Mouse (Mus musculus): ENCODE data around the gene Vmn1r1. TPM values are rescaled to one million over a fixed set of nuclear protein-coding genes. Genes with fewer than 3 reads are reported as not detected.

Gene Vmn1r1
- polyA plus RNA-seq, 1 experiment from 2014 or later = not detected

DNA sequence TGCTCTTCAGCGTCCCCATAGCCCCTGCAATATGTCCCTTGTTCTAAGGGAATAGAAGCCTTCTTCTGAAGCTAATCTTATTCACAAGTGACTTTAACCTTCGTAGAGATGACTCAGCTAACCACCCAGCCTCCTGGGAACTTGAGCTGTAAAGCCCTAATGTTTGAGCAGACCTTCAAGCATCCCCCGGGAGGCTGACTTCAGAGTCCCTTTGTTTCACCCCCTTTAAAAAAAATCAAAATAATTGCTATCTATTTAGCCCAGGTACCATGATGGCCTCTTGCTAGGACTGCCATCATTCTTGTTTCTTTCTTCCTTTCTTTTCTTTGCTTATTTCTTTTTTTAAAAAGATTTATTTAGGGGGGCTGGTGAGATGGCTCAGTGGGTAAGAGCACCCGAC is 41.9 kb downstream of the Vmn1r1 start:
- no peak overlapping the region for H3K4me3 ChIP-seq (ENCODE audit: low read depth, low read length)
- TF ChIP-seq EP300 (IDR thresholded peaks at IDR 0.05; ENCODE audit: low read depth) (no peak), CTCF (IDR thresholded peaks at IDR 0.05; ENCODE audit: low read depth) (no peak)
- H3K9me3 ChIP-seq (ENCODE audit: low read length) = no peaks in the 10 kb centered on the region
- WGBS (ENCODE audit: insufficient replicate concordance) = 76% methylated on average over 4 of the region's 4 CpGs
- H3K4me2 ChIP-seq (ENCODE audit: low read depth, low read length) = no peak overlapping the region
- H3K36me3 ChIP-seq (replicated peaks; ENCODE audit: insufficient read depth, low read length) = no peaks in the 10 kb centered on the region
- peaks cover 8% of the 10 kb centered on the region for H3K4me1 ChIP-seq (ENCODE audit: insufficient read depth)
- no peak for ATAC-seq
- no peak overlapping the region for H3K9ac ChIP-seq (replicated peaks)
- no peak for DNase-seq
- H3K27me3 ChIP-seq (ENCODE audit: insufficient read depth, low read length) = no peaks in the 10 kb centered on the region
- H3K27ac ChIP-seq (ENCODE audit: low read depth) = no peak overlapping the region

DNA sequence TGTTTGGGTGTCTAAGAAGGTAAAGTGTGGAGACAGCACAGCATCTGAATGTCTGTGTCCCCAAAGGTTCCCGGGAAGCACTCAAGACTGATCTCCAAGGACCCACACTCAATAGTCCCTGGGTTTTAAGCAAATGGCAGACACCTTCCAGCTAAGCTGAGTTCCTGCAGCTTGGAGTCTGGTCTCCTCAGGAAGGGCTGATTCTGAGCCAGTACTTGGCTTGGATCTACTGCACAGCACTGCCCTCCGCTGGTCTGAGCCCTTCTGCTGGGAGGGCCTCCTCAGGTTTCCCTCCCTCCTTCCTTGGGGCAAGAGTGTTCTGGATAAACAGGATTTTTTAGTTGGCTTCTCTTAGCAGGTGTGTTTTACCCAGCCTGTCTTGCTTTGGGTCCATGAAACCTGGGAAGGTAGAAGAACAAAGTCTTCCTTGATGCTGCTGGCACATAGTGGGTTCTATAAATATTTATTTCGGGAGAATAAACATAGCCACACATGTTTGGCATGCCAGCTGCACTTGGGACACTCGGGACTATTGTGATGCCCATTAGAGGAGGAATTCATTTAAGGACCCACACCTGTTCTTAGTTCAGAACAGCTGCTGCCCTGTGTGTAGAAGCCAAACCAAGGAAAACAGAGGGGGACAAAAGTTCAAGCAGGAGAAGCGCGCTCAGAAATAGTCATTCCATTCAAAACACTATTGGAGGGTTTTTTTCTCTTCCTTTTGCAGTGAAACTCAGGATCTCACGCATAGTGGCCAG is 48.5 kb downstream of the Vmn1r1 start:
- H3K9ac ChIP-seq (replicated peaks) = no peak overlapping the region
- H3K27me3 ChIP-seq (ENCODE audit: insufficient read depth, low read length) = no peaks in the 10 kb centered on the region
- TF ChIP-seq CTCF (IDR thresholded peaks at IDR 0.05; ENCODE audit: low read depth) (peak; percentile 40), EP300 (IDR thresholded peaks at IDR 0.05; ENCODE audit: low read depth) (no peak)
- no peak overlapping the region for H3K4me3 ChIP-seq (ENCODE audit: low read depth, low read length)
- H3K36me3 ChIP-seq (replicated peaks; ENCODE audit: insufficient read depth, low read length) = no peaks in the 10 kb centered on the region
- H3K9me3 ChIP-seq (ENCODE audit: low read length) = no peaks in the 10 kb centered on the region
- no peak for ATAC-seq
- 44% methylated on average over 7 of the region's 7 CpGs for WGBS (ENCODE audit: insufficient replicate concordance)
- no peak overlapping the region for H3K4me2 ChIP-seq (ENCODE audit: low read depth, low read length)
- DNase-seq = no peak
- H3K27ac ChIP-seq (ENCODE audit: low read depth) = no peak overlapping the region
- no peaks in the 10 kb centered on the region; the same call in 1 of the 2 replicates for H3K4me1 ChIP-seq (ENCODE audit: insufficient read depth)

DNA sequence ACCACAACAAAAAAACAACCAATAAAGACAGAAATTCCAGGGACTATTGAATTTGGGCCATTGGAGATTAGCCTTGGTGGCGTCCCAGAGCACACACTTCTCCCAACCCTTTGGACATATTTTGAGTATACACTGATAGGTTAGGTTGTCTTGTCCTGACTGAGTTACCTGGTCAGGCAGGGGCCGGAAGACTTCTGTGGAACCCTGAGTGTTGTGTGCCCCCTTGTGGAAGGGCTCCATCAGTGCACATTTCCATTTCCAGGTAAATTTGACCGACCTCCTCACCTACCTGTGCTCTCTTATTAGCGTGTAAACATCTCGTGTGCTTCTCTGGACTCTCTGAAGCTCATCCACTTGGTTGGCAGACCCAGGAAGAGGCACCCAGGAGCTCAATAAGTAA is 49.1 kb downstream of the Vmn1r1 start:
- no peak overlapping the region for H3K27ac ChIP-seq (ENCODE audit: low read depth)
- no peak overlapping the region for H3K9ac ChIP-seq (replicated peaks)
- H3K36me3 ChIP-seq (replicated peaks; ENCODE audit: insufficient read depth, low read length) = no peaks in the 10 kb centered on the region
- no peaks in the 10 kb centered on the region for H3K9me3 ChIP-seq (ENCODE audit: low read length)
- H3K4me1 ChIP-seq (ENCODE audit: insufficient read depth) = no peaks in the 10 kb centered on the region; the same call in 1 of the 2 replicates
- TF ChIP-seq EP300 (IDR thresholded peaks at IDR 0.05; ENCODE audit: low read depth) = no peak
- peak; percentile 87 for TF ChIP-seq CTCF (IDR thresholded peaks at IDR 0.05; ENCODE audit: low read depth)
- no peak overlapping the region for H3K4me2 ChIP-seq (ENCODE audit: low read depth, low read length)
- 16% methylated on average over 5 of the region's 5 CpGs for WGBS (ENCODE audit: insufficient replicate concordance)
- peak; percentile 33; the same call in 1 of the 2 replicates for ATAC-seq
- H3K4me3 ChIP-seq (ENCODE audit: low read depth, low read length) = no peak overlapping the region
- DNase-seq = peak; percentile 60
- no peaks in the 10 kb centered on the region for H3K27me3 ChIP-seq (ENCODE audit: insufficient read depth, low read length)

DNA sequence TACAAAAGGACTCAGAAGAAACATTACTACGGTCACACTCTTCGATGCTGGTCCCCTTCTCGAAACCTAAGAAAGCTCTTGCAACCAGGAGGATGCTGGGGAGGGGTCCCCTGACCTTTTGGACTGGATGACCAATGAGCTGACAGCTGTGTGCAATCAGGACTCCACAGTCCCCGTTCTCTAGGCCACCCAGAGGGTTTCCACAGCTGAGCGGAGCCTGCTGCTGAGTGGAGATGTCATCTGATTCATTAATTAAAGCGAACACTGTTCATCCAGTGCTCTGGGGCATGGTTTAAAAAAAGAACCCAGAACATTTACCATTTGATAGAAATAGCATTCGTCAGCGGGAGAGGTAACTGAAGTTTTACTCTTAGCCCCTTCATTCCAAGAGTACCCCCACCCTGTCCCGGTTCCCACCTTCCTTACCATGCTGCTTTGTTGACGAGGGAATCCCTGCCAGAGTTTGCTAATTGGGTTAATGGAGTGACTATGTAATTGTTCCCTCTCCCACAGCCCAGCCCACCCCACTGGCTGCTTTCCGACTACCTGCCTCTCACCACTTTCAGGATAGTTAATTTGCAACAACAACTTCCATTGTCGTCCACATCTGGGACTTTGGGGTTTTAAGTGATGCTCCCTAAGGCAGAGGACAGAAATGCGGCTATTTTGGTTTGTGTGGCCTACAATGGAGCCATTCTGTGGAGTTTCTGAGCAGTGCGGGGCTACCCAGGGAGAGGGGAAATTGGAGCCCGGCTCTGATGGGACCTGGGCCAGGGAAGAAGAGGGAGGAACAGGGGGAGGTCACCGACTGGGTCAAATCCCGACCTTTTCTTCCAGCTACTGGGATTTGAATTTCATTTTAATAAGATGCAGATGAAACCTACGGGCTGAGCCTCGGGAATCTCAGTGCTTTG is 50.4 kb downstream of the Vmn1r1 start:
- H3K36me3 ChIP-seq (replicated peaks; ENCODE audit: insufficient read depth, low read length) = no peaks in the 10 kb centered on the region
- H3K27ac ChIP-seq (ENCODE audit: low read depth) = no peak overlapping the region
- no peaks in the 10 kb centered on the region for H3K27me3 ChIP-seq (ENCODE audit: insufficient read depth, low read length)
- no peaks in the 10 kb centered on the region for H3K9me3 ChIP-seq (ENCODE audit: low read length)
- TF ChIP-seq EP300 (IDR thresholded peaks at IDR 0.05; ENCODE audit: low read depth) (no peak), CTCF (IDR thresholded peaks at IDR 0.05; ENCODE audit: low read depth) (no peak)
- H3K4me3 ChIP-seq (ENCODE audit: low read depth, low read length) = no peak overlapping the region
- WGBS (ENCODE audit: insufficient replicate concordance) = 60% methylated on average over 19 of the region's 19 CpGs
- no peak overlapping the region for H3K4me2 ChIP-seq (ENCODE audit: low read depth, low read length)
- no peak overlapping the region for H3K9ac ChIP-seq (replicated peaks)
- H3K4me1 ChIP-seq (ENCODE audit: insufficient read depth) = no peaks in the 10 kb centered on the region; the same call in 1 of the 2 replicates
- ATAC-seq (no peak), DNase-seq (no peak)

DNA sequence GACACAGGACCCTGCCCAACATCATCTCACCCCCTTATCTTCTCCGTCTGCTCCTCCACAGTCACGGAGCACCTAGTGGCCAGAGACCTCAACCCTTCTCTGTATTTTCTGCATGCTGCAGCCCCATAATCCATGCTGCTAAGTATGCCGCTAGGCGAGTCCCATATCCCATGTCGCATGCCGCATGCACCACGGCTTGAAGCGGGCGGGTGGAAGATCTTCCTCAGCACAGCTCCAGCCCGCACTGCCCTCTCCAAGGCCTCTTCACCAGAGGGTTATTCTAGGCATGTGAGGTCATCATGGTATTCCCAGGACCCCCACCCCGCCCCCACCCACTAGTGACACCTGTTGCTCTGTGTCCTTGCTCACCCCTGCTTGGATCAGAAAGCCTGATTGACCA is 51.2 kb downstream of the Vmn1r1 start:
- WGBS (ENCODE audit: insufficient replicate concordance) = 86% methylated on average over 11 of the region's 11 CpGs
- no peaks in the 10 kb centered on the region for H3K27me3 ChIP-seq (ENCODE audit: insufficient read depth, low read length)
- no peak overlapping the region for H3K27ac ChIP-seq (ENCODE audit: low read depth)
- TF ChIP-seq EP300 (IDR thresholded peaks at IDR 0.05; ENCODE audit: low read depth) = no peak
- no peak for TF ChIP-seq CTCF (IDR thresholded peaks at IDR 0.05; ENCODE audit: low read depth)
- ATAC-seq = no peak
- no peak overlapping the region for H3K9ac ChIP-seq (replicated peaks)
- H3K4me2 ChIP-seq (ENCODE audit: low read depth, low read length) = no peak overlapping the region
- no peak for DNase-seq
- H3K9me3 ChIP-seq (ENCODE audit: low read length) = no peaks in the 10 kb centered on the region
- peaks cover 2% of the 10 kb centered on the region; the same call in 1 of the 2 replicates for H3K4me1 ChIP-seq (ENCODE audit: insufficient read depth)
- no peaks in the 10 kb centered on the region for H3K36me3 ChIP-seq (replicated peaks; ENCODE audit: insufficient read depth, low read length)
- no peak overlapping the region for H3K4me3 ChIP-seq (ENCODE audit: low read depth, low read length)

DNA sequence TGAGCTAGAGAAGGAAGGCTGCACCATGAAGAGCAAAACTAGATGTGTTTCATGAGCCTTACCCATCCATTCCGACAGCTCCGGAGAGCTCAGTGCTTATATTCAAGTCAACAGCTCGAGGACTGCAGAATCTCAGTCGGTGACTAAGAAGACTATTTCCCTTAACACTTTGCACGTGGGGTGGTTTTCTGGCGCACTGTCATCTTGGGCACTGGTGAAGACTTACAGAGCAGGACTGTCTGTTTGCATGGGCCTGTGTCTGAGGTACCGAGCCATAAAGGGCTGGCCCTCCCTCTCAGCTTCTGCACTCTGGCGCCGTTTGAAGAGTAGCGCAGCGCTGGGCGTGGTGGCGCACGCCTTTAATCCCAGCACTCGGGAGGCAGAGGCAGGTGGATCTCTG is 51.9 kb downstream of the Vmn1r1 start:
- no peak for TF ChIP-seq CTCF (IDR thresholded peaks at IDR 0.05; ENCODE audit: low read depth)
- TF ChIP-seq EP300 (IDR thresholded peaks at IDR 0.05; ENCODE audit: low read depth) = no peak
- H3K27me3 ChIP-seq (ENCODE audit: insufficient read depth, low read length) = no peaks in the 10 kb centered on the region
- no peaks in the 10 kb centered on the region for H3K9me3 ChIP-seq (ENCODE audit: low read length)
- H3K27ac ChIP-seq (ENCODE audit: low read depth) = no peak overlapping the region
- H3K4me1 ChIP-seq (ENCODE audit: insufficient read depth) = peaks cover 5% of the 10 kb centered on the region; the same call in 1 of the 2 replicates
- H3K9ac ChIP-seq (replicated peaks) = no peak overlapping the region
- 80% methylated on average over 15 of the region's 15 CpGs for WGBS (ENCODE audit: insufficient replicate concordance)
- H3K36me3 ChIP-seq (replicated peaks; ENCODE audit: insufficient read depth, low read length) = no peaks in the 10 kb centered on the region
- H3K4me2 ChIP-seq (ENCODE audit: low read depth, low read length) = no peak overlapping the region
- ATAC-seq (no peak), DNase-seq (no peak)
- H3K4me3 ChIP-seq (ENCODE audit: low read depth, low read length) = no peak overlapping the region

Measured in liver, postnatal 0 days (tissue).